Mouse (Mus musculus) frontal cortex, postnatal 36 days (tissue): ENCODE results near the gene Olfr766-ps1.
A peak's percentile ranks its signal among the peaks of the same experiment; 100 is the strongest.
"Not testable (repeated sequence)": the region's sequence is repeated elsewhere in the genome, so short reads cannot be mapped to it uniquely, and the experiment has no call there.

Experiments used
- DNase-seq, 2 experiments: peaks; one replicate each; pipeline ENCODE4 v3.0.0; 2022; ENCODE audit warnings: low spot score in 2 of 2

The Olfr766-ps1 gene

DNA sequence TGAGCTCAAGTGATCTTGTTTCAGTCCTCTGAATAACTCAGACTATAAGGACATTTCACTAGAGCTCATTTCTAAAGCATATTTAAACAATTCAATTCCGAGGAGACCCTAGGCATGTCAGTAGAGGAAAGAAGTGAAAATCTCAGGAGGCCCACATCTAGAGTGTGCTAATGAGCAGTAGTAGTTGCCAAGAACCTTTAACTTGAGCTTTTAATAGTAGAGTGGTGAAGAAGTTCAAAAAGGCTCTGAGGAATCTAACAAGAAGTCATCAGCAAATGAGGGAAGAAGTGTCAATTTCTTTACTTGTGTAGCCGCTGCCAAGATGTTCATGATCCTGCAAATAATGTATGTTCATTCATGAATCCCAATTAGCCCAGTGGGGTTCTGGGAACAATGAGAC lies at the start of gene Olfr766-ps1:
Olfr766-ps1 (minus strand) TSS at position 101 of the 400 bp plus-strand sequence.
- DNase-seq: no peak

DNA sequence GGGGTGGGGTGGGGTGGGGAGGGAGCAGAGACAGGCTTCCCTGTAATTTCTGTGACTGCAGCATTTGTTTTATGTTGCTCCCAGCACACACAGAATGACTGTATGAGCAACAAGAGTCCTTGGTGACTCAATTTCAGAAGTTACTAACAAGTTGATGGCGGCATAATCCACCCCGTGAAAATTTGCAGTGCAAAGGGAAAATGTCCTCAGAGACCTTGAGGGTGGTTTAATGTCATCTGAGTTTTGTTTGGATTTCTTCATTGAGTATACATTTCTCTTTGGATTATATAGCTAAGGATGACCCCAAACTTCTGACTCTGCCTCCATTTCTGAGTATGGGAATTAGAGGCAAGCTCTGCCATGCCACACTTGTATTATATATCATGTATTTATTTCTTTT lies 49.0 kb upstream of the Olfr766-ps1 start, which contains the start of gene Olfr769:
Olfr769 (minus strand) TSS at position 101 of the 400 bp plus-strand sequence.
- no peak for DNase-seq

DNA sequence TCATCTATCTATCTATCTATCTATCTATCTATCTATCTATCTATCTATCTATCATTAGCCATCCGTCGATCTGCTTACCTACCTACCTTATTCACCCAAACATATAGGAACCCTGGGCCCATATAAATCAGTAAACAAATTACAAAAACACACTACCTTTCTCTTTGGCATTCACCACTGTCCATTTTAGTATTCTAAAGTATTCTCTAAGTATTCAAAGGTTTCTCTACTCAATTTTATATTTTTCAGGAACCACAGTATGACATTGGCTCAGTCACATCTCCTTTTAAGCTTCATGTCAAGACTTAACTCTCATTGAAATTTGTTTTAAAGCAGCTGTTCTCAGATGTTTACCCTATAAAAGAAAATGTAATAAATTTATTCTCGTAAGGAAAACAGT lies 46.4 kb upstream of the Olfr766-ps1 start:
- no peak for DNase-seq

DNA sequence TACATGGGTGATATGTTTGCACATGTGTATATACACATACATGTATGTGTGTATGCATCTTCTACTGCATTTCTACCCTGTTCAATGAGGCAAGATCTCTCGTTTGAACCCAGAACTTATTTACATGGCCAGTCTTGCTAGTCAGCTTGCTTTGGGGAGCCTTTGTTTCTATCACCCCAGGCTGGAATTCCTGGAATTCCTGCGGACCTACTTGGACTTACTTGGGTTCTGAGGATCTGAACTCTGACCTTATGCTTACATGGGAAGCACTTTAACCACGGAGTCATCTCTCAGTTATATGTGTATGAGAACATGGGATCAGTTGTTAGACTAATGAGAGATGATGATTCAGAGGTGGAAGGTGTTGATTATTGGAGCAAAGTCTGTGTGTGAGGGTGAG lies 32.5 kb upstream of the Olfr766-ps1 start:
- no peak for DNase-seq

DNA sequence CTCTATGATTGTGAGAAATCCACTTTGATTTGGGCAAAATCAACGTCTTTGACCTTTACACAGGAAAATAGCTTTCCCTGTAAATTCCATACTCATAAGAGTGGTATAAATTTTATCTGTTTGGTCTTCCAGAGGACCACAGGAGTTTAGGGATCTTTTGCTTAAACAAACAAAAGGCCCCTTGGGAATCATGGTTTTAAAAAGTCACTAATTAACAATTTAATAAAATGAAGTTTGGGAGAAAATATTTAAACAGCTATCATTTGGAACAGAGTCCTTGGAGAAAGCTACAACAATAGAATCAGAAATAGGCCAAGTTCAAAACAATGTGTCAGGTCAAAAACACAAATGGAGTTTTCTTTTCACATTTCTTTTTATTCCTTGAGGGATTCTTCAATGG lies 30.5 kb upstream of the Olfr766-ps1 start, which contains the start of gene Olfr768:
Olfr768 (minus strand) TSS at position 101 of the 400 bp plus-strand sequence.
- no peak for DNase-seq

DNA sequence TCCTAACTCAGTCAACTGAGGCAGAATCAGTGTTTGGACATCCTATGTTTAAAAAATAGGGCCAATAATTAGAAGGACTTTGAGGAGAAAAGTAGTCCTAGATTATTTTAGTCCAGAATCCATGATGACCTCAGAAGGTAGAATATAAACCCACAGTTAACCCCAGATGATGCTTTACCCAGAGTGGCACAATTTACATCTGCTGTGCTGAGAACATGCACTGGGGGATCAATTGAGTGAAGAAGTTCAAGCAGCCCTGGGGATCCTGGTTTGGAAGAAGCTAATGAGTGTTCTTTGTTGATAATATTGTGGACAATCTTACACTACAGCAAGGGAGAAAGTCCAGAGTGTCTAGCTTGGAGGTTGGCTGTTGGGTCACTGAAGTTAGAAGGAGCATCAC lies 14.0 kb upstream of the Olfr766-ps1 start, which contains the start of gene Olfr767:
Olfr767 (minus strand) TSS at position 101 of the 400 bp plus-strand sequence.
- DNase-seq: not testable (repeated sequence)

DNA sequence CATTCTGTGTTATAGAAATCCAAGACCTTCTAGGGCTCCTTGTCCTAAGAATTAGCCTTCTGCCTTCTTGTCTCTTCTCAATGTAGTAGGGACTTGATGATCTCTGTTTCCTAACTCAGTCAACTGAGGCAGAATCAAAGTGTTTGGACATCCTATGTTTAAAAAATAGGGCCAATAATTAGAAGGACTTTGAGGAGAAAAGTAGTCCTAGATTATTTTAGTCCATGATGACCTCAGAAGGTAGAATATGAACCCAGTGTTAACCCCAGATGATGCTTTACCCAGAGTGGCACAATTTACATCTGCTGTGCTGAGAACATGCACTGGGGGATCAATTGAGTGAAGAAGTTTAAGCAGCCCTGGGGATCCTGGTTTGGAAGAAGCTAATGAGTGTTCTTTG lies 18.9 kb downstream of the Olfr766-ps1 start, which contains the start of gene Olfr765:
Olfr765 (minus strand) TSS at position 101 of the 400 bp plus-strand sequence.
- DNase-seq: not testable (repeated sequence)

DNA sequence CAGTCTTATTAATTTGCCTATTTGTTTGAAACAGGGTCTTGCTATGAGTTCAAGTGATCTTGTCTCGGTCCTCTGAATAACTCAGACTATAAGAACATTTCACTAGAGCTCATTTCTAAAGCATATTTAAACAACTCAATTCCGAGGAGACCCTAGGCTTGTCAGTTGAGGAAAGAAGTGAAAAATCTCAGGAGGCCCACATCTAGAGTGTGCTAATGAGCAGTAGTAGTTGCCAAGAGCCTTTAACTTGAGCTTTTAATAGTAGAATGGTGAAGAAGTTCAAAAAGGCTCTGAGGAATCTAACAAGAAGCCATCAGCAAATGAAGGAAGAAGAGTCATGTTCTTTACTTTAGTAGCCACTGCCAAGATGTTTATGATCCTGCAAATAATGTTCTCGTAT lies 29.0 kb downstream of the Olfr766-ps1 start, which contains the start of gene Olfr764-ps1:
Olfr764-ps1 (minus strand) TSS at position 101 of the 400 bp plus-strand sequence.
- no peak for DNase-seq

DNA sequence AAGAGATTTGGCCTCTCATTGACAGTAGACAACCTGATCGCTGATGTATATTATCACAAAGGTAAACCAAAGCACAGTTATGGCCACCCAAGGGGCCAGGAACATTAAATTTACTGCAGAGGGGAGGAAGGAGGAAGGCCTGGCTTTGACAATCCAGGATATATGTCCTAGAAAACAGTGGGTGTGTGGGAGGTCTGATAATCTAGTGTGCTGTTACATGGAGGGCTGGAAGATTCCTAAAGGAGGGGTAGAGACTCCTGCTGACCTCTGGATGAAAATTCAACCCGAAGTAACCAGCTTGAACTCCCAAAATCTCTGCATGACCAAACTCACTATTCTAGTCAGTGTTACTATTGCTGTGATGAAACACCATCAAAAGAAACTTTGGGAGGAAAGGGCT lies 40.4 kb downstream of the Olfr766-ps1 start:
- DNase-seq: no peak

DNA sequence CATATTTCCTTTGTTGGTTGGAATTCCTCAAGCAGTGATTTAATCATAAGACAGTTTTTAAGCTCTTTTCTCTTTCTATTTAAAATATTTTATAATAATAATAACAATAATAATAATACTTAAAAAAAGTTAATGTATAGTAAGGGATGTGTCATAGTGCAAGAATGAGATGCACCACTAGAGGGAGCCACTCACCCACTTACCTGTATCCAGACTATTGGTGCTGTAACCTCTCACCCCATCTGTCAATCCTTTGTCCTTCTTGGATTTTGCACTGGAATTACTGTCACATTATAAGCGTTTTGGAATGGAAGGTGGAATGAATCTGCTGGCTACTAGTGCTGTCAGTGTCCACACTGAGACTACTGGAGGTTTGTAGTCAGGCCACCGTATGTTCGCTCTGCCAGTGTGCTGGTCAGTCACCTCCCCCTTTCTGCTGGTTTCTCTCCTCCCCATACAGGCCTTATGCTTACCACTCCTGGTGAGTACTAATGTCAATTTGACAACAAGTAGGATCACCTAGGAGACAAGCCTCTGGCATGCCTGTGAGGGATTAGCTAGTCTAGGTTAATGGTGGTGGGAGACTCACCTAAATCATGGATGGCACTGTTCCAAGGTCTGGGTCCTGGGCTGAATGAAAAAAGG lies 42.6 kb downstream of the Olfr766-ps1 start:
- DNase-seq: peak; percentile 36 to 47

DNA sequence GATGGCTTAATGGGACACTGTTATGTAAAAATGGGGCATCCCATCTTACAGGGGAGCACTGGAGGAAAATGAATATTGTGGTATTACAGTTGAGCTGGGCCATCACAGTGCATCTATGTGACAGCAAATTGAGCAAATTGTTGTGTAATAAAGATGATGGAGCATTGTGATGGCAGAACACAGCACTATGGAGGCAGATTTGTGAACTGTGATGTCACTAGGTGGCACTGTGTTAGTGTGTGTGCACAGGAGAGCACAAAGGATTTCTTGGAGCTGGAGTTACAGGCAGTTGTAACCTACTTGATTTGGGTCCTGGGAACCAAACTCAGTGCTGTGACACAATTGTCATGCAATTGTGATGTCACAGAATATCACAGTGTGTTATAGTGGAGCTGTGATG lies 45.5 kb downstream of the Olfr766-ps1 start:
- no peak for DNase-seq

DNA sequence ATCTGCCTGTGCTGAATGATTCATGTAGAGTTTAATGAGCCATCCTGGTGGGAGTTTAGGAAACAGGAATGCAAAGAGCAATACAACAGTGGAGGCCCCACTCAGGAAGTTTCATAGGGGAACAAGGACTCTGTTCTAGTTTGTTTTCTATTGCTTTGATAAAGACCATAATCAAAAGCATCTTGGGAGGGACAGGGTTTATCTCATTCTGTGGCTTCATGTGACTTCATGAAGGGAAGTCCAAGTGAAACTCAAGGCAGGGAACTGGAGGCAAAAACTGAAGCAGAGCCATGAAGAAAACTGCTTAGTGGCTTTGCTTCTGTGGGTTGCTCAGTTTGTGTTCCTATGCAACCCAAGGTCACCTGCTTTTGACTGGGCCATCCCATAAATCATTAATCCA lies 54.3 kb downstream of the Olfr766-ps1 start:
- DNase-seq: no peak
